Mouse (Mus musculus): ENCODE data around the gene Xab2.
A peak's percentile ranks its signal among the peaks of the same experiment; 100 is the strongest.
"Not testable (repeated sequence)": the region's sequence is repeated elsewhere in the genome, so short reads cannot be mapped to it uniquely, and the experiment has no call there.

Xab2 gene

GRCm38 (mm10) chr8:3609046-3609815 lies 11.9 kb downstream of the Xab2 start:
- no peak for DNase-seq

GRCm38 (mm10) chr8:3607822-3608221 lies 13.3 kb downstream of the Xab2 start:
- DNase-seq: no peak

- no peak for DNase-seq
Observed at GRCm38 (mm10) chr8:3606593-3606992, 14.5 kb downstream of the Xab2 start.

GRCm38 (mm10) chr8:3603439-3603838 lies 17.7 kb downstream of the Xab2 start:
- no peak for DNase-seq

GRCm38 (mm10) chr8:3600401-3600800 lies 20.7 kb downstream of the Xab2 start:
- no peak for DNase-seq

- DNase-seq: no peak
Observed at GRCm38 (mm10) chr8:3599219-3599618, 21.9 kb downstream of the Xab2 start.

- DNase-seq: no peak
Observed at GRCm38 (mm10) chr8:3598054-3598453, 23.1 kb downstream of the Xab2 start.

GRCm38 (mm10) chr8:3594466-3594865 lies 26.6 kb downstream of the Xab2 start:
- no peak for DNase-seq

- DNase-seq: peak in 1 of 2 experiments; percentile 36
Observed at GRCm38 (mm10) chr8:3593470-3593869, 27.6 kb downstream of the Xab2 start.

GRCm38 (mm10) chr8:3588258-3588633 lies 32.9 kb downstream of the Xab2 start:
- peak in 1 of 2 experiments; percentile 44 for DNase-seq

- peak; percentile 76 to 84 for DNase-seq
Observed at GRCm38 (mm10) chr8:3587391-3588257, 33.5 kb downstream of the Xab2 start.

- DNase-seq: no peak
Observed at GRCm38 (mm10) chr8:3586993-3587390, 34.1 kb downstream of the Xab2 start, which contains the start of gene Camsap3. TSS of gene Camsap3 (plus strand) at chr8:3587293.

GRCm38 (mm10) chr8:3586452-3586851 lies 34.7 kb downstream of the Xab2 start:
- no peak for DNase-seq

GRCm38 (mm10) chr8:3581961-3582360 lies 39.2 kb downstream of the Xab2 start:
- DNase-seq: not testable (repeated sequence)

- DNase-seq: no peak
Observed at GRCm38 (mm10) chr8:3579390-3580364, 41.4 kb downstream of the Xab2 start.

GRCm38 (mm10) chr8:3576211-3576960 lies 44.7 kb downstream of the Xab2 start:
- DNase-seq: no peak

- no peak for DNase-seq
Observed at GRCm38 (mm10) chr8:3574546-3574945, 46.6 kb downstream of the Xab2 start.

GRCm38 (mm10) chr8:3569784-3570183 lies 51.3 kb downstream of the Xab2 start:
- DNase-seq: no peak

GRCm38 (mm10) chr8:3568378-3568777 lies 52.7 kb downstream of the Xab2 start:
- no peak for DNase-seq

GRCm38 (mm10) chr8:3567641-3568371 lies 53.3 kb downstream of the Xab2 start, which contains the start of gene C330021F23Rik:
TSS of gene C330021F23Rik (plus strand) at chr8:3567990.
- DNase-seq: no peak
